Mouse (Mus musculus): ENCODE data around the gene Banf2. TPM values are rescaled to one million over a fixed set of nuclear protein-coding genes. Genes with fewer than 3 reads are reported as not detected.

The Banf2 gene
- total RNA-seq (2012; rRNA removed): not detected in 2 replicates

GRCm38 (mm10) chr2:144032664-144033063 is at the start of gene Banf2:
Gene Banf2 (plus strand): TSS chr2:144033059.
- TF ChIP-seq CHD2 (IDR thresholded peaks at IDR 0.05; ENCODE audit: low read depth, low read length): no peak
- no peak for TF ChIP-seq HCFC1 (IDR thresholded peaks at IDR 0.05; ENCODE audit: borderline replicate concordance, insufficient read depth, low read length)
- TF ChIP-seq MAFK (IDR thresholded peaks at IDR 0.05; ENCODE audit: insufficient read depth, low read depth, low read length): no peak
- TF ChIP-seq ZC3H11A (IDR thresholded peaks at IDR 0.05; ENCODE audit: borderline replicate concordance, low read depth, low read length): no peak
- TF ChIP-seq ZNF384 (IDR thresholded peaks at IDR 0.05; ENCODE audit: low read depth, low read length): no peak
- H3K27ac ChIP-seq (ENCODE audit: insufficient read depth, low read depth, low read length, poor library complexity, severe bottlenecking): no peak within 1 kb of the TSS
- no peaks in the 10 kb centered on the region for H3K9me3 ChIP-seq (ENCODE audit: control insufficient read depth, insufficient read depth, low read depth, low read length)
- no peak within 1 kb of the TSS for H3K4me3 ChIP-seq (ENCODE audit: insufficient read depth in 1 of 2, low read depth in 1 of 2, low read length in 2 of 2, poor library complexity in 1 of 2, severe bottlenecking in 1 of 2)
- H3K36me3 ChIP-seq (ENCODE audit: control insufficient read depth, insufficient read depth, low read length, poor library complexity, severe bottlenecking): no peaks in the 10 kb centered on the region
- in situ Hi-C loops (cut with MboI; ENCODE audit: low sequenced_read_pairs in 2 of 2, unreplicated experiment in 2 of 2): no loop called here
- DNase-seq (ENCODE audit: low read depth, low spot score): no peak
- H3K9ac ChIP-seq (ENCODE audit: insufficient read depth, low read depth, low read length, poor library complexity, severe bottlenecking): no peak within 1 kb of the TSS
- no peaks in the 10 kb centered on the region for H3K4me1 ChIP-seq (ENCODE audit: control insufficient read depth in 2 of 2, insufficient read depth in 2 of 2, low read length in 2 of 2, poor library complexity in 1 of 2)

GRCm38 (mm10) chr2:143983482-143983881 is 49.4 kb upstream of the Banf2 start:
- no peak overlapping the region for H3K27ac ChIP-seq (ENCODE audit: insufficient read depth, low read depth, low read length, poor library complexity, severe bottlenecking)

GRCm38 (mm10) chr2:143987485-143987884 is 45.4 kb upstream of the Banf2 start:
- in situ Hi-C loops (cut with MboI; ENCODE audit: low sequenced_read_pairs in 2 of 2, unreplicated experiment in 2 of 2): no loop called here
- 0 out of 4 replicates have a peak, but pooled peaks cover 0 to 2% of the 10 kb centered on the region in 2 experiments for H3K4me1 ChIP-seq (ENCODE audit: control insufficient read depth in 2 of 2, insufficient read depth in 2 of 2, low read length in 2 of 2, poor library complexity in 1 of 2)
- peaks cover 7% of the 10 kb centered on the region; the same call in 1 of the 2 replicates for H3K36me3 ChIP-seq (ENCODE audit: control insufficient read depth, insufficient read depth, low read length, poor library complexity, severe bottlenecking)
- no peak overlapping the region for H3K27ac ChIP-seq (ENCODE audit: insufficient read depth, low read depth, low read length, poor library complexity, severe bottlenecking)
- no peaks in the 10 kb centered on the region for H3K9me3 ChIP-seq (ENCODE audit: control insufficient read depth, insufficient read depth, low read depth, low read length)
- no peak overlapping the region for H3K9ac ChIP-seq (ENCODE audit: insufficient read depth, low read depth, low read length, poor library complexity, severe bottlenecking)
- TF ChIP-seq MAFK (IDR thresholded peaks at IDR 0.05; ENCODE audit: insufficient read depth, low read depth, low read length) (no peak), ZC3H11A (IDR thresholded peaks at IDR 0.05; ENCODE audit: borderline replicate concordance, low read depth, low read length) (no peak), ZNF384 (IDR thresholded peaks at IDR 0.05; ENCODE audit: low read depth, low read length) (no peak), CHD2 (IDR thresholded peaks at IDR 0.05; ENCODE audit: low read depth, low read length) (no peak), HCFC1 (IDR thresholded peaks at IDR 0.05; ENCODE audit: borderline replicate concordance, insufficient read depth, low read length) (no peak)
- H3K4me3 ChIP-seq (ENCODE audit: insufficient read depth in 1 of 2, low read depth in 1 of 2, low read length in 2 of 2, poor library complexity in 1 of 2, severe bottlenecking in 1 of 2): no peak overlapping the region
- DNase-seq (ENCODE audit: low read depth, low spot score): no peak

More at GRCm38 (mm10) chr2:143983482-143983881, 49.4 kb upstream of the Banf2 start:
- Histone ChIP-seq H3K4me3 (ENCODE audit: insufficient read depth in 1 of 2, low read depth in 1 of 2, low read length in 2 of 2, poor library complexity in 1 of 2, severe bottlenecking in 1 of 2) (no peak overlapping the region), H3K36me3 (ENCODE audit: control insufficient read depth, insufficient read depth, low read length, poor library complexity, severe bottlenecking) (peaks cover 9% of the 10 kb centered on the region; the same call in 1 of the 2 replicates), H3K4me1 (ENCODE audit: control insufficient read depth in 2 of 2, insufficient read depth in 2 of 2, low read length in 2 of 2, poor library complexity in 1 of 2) (0 out of 4 replicates have a peak, but pooled peaks cover 0 to 2% of the 10 kb centered on the region in 2 experiments), H3K9me3 (ENCODE audit: control insufficient read depth, insufficient read depth, low read depth, low read length) (no peaks in the 10 kb centered on the region), H3K9ac (ENCODE audit: insufficient read depth, low read depth, low read length, poor library complexity, severe bottlenecking) (no peak overlapping the region)
- in situ Hi-C loops (cut with MboI; ENCODE audit: low sequenced_read_pairs in 2 of 2, unreplicated experiment in 2 of 2): no loop called here
- no peak for DNase-seq (ENCODE audit: low read depth, low spot score)
- no peak for TF ChIP-seq MAFK (IDR thresholded peaks at IDR 0.05; ENCODE audit: insufficient read depth, low read depth, low read length)
- no peak for TF ChIP-seq CHD2 (IDR thresholded peaks at IDR 0.05; ENCODE audit: low read depth, low read length)
- TF ChIP-seq HCFC1 (IDR thresholded peaks at IDR 0.05; ENCODE audit: borderline replicate concordance, insufficient read depth, low read length): no peak
- no peak for TF ChIP-seq ZC3H11A (IDR thresholded peaks at IDR 0.05; ENCODE audit: borderline replicate concordance, low read depth, low read length)
- no peak for TF ChIP-seq ZNF384 (IDR thresholded peaks at IDR 0.05; ENCODE audit: low read depth, low read length)

GRCm38 (mm10) chr2:143988016-143988415 is 44.8 kb upstream of the Banf2 start:
- H3K36me3 ChIP-seq (ENCODE audit: control insufficient read depth, insufficient read depth, low read length, poor library complexity, severe bottlenecking): peaks cover 5% of the 10 kb centered on the region; the same call in 1 of the 2 replicates

More at GRCm38 (mm10) chr2:143988016-143988415, 44.8 kb upstream of the Banf2 start:
- Histone ChIP-seq H3K27ac (ENCODE audit: insufficient read depth, low read depth, low read length, poor library complexity, severe bottlenecking) (no peak overlapping the region), H3K9ac (ENCODE audit: insufficient read depth, low read depth, low read length, poor library complexity, severe bottlenecking) (no peak overlapping the region), H3K4me3 (ENCODE audit: insufficient read depth in 1 of 2, low read depth in 1 of 2, low read length in 2 of 2, poor library complexity in 1 of 2, severe bottlenecking in 1 of 2) (no peak overlapping the region), H3K9me3 (ENCODE audit: control insufficient read depth, insufficient read depth, low read depth, low read length) (no peaks in the 10 kb centered on the region), H3K4me1 (ENCODE audit: control insufficient read depth in 2 of 2, insufficient read depth in 2 of 2, low read length in 2 of 2, poor library complexity in 1 of 2) (0 out of 4 replicates have a peak, but pooled peaks cover 0 to 2% of the 10 kb centered on the region in 2 experiments)
- no peak for TF ChIP-seq ZNF384 (IDR thresholded peaks at IDR 0.05; ENCODE audit: low read depth, low read length)
- TF ChIP-seq ZC3H11A (IDR thresholded peaks at IDR 0.05; ENCODE audit: borderline replicate concordance, low read depth, low read length): no peak
- no peak for TF ChIP-seq MAFK (IDR thresholded peaks at IDR 0.05; ENCODE audit: insufficient read depth, low read depth, low read length)
- no peak for TF ChIP-seq CHD2 (IDR thresholded peaks at IDR 0.05; ENCODE audit: low read depth, low read length)
- no peak for TF ChIP-seq HCFC1 (IDR thresholded peaks at IDR 0.05; ENCODE audit: borderline replicate concordance, insufficient read depth, low read length)
- no peak for DNase-seq (ENCODE audit: low read depth, low spot score)
- in situ Hi-C loops (cut with MboI; ENCODE audit: low sequenced_read_pairs in 2 of 2, unreplicated experiment in 2 of 2): no loop called here

Measured in ES-E14 (cell line).